Mouse (Mus musculus) adrenal gland, adult (tissue): ENCODE measurements around the gene Sgtb.

Experiments
- DNase-seq, 2 experiments: peaks; one replicate each; pipeline ENCODE4 v3.0.0; 2022 to 2023; ENCODE audit warnings: low spot score in 1 of 2; ENCODE audit not compliant: inconsistent age in 2 of 2

Sgtb gene

GRCm38 (mm10) chr13:104177796-104178649 lies 68.5 kb downstream of the Sgtb start, which contains the start of gene Trappc13:
Gene Trappc13, minus strand, starts transcription at chr13:104178469.
- DNase-seq = peak in 1 of 2 experiments; percentile 98

- peak; percentile 98 to 99 for DNase-seq
Measured at GRCm38 (mm10) chr13:104178650-104179121, 69.1 kb downstream of the Sgtb start, which contains the start of gene Trim23. Gene Trim23, plus strand, starts transcription at chr13:104178797.

- no peak for DNase-seq
Measured at GRCm38 (mm10) chr13:104179176-104179888, 69.8 kb downstream of the Sgtb start.

- peak in 1 of 2 experiments; percentile 11 for DNase-seq
Measured at GRCm38 (mm10) chr13:104187357-104187756, 77.8 kb downstream of the Sgtb start.
